Mouse (Mus musculus) myocyte (in vitro differentiated cells): ENCODE measurements at regions not wholly inside any gene's neighbourhood (a gene's known extent, or its start where the extent isn't known, plus 50 kb on each side); places are given as distances from the start of the nearest gene placed in this dataset.

Experiments
- E2F4 ChIP-seq: IDR thresholded peaks from one replicate; pipeline ENCODE4 v1.6.1; 2011; ENCODE audit warnings: mild to moderate bottlenecking, control low read depth, moderate library complexity; ENCODE audit not compliant: insufficient read depth
- MAX ChIP-seq: IDR thresholded peaks from one replicate; pipeline ENCODE4 v1.6.1; 2011; ENCODE audit warnings: low read depth, mild to moderate bottlenecking, control low read depth
- MYOD1 ChIP-seq, 3 experiments: IDR thresholded peaks; one replicate each; pipeline ENCODE4 v1.6.1; 2011; ENCODE audit warnings: control low read depth in 2 of 3, low read depth in 2 of 3, mild to moderate bottlenecking in 2 of 3, moderate library complexity in 1 of 3; ENCODE audit not compliant: insufficient read length in 2 of 3, control insufficient read depth in 1 of 3
- MYOG ChIP-seq, 3 experiments: IDR thresholded peaks; one replicate each; pipeline ENCODE4 v1.6.1; 2011; ENCODE audit warnings: control low read depth in 2 of 3, low read depth in 2 of 3, mild to moderate bottlenecking in 2 of 3; ENCODE audit not compliant: insufficient read length in 2 of 3, control insufficient read depth in 1 of 3, insufficient read depth in 1 of 3
- POLR2A ChIP-seq: IDR thresholded peaks from one replicate; pipeline ENCODE4 v1.6.1; 2011; ENCODE audit warnings: low read depth, mild to moderate bottlenecking, control low read depth, moderate library complexity; ENCODE audit not compliant: insufficient read length
- POLR2AphosphoS2 ChIP-seq: IDR thresholded peaks from one replicate; pipeline ENCODE4 v1.6.1; 2011; ENCODE audit warnings: low read depth, control low read depth; ENCODE audit not compliant: insufficient read length
- REST ChIP-seq: IDR thresholded peaks from one replicate; pipeline ENCODE4 v1.6.1; 2011; ENCODE audit warnings: mild to moderate bottlenecking, control low read depth, moderate library complexity; ENCODE audit not compliant: insufficient read depth, insufficient read length
- SRF ChIP-seq: IDR thresholded peaks from one replicate; pipeline ENCODE4 v1.6.1; 2011; ENCODE audit warnings: low read depth; ENCODE audit not compliant: control insufficient read depth, insufficient read length
- TCF12 ChIP-seq: IDR thresholded peaks from one replicate; pipeline ENCODE4 v1.6.1; 2011; ENCODE audit warnings: mild to moderate bottlenecking, control low read depth; ENCODE audit not compliant: poor library complexity, insufficient read depth, severe bottlenecking
- USF1 ChIP-seq: IDR thresholded peaks from one replicate; pipeline ENCODE4 v1.6.1; 2011; ENCODE audit warnings: low read depth, mild to moderate bottlenecking, control low read depth, moderate library complexity

DNA sequence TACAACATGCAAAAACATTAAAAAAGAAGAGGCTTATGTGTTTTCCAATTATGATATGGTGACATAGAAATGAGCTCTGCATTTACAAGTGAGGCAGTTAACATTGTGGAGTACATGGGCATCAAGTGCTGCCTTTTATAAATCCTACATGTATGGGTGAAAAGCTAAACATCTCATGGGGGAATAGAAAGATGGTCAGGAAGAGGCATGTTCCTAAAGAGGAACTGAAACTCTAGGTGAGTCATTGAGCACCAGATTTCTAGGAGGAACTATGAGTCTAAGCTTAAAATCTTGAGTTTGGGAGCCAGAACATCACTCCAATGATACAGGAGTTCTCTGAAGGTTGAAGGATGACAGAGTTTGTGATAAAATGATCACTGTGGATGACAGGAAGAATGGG lies 1010.2 kb downstream of the Slitrk1 start:
- TF ChIP-seq POLR2A, result no peak
- no peak for TF ChIP-seq REST
- no peak for TF ChIP-seq USF1
- TF ChIP-seq POLR2AphosphoS2, result no peak
- TF ChIP-seq E2F4, result no peak
- no peak for TF ChIP-seq SRF
- TF ChIP-seq MYOD1 (IDR thresholded peaks at IDR 0.05; ENCODE audit: control insufficient read depth in 1 of 3, insufficient read length in 2 of 3, low read depth in 2 of 3), result no peak
- no peak for TF ChIP-seq MAX
- TF ChIP-seq MYOG (IDR thresholded peaks at IDR 0.05; ENCODE audit: control insufficient read depth in 1 of 3, insufficient read depth in 1 of 3, insufficient read length in 2 of 3, low read depth in 2 of 3), result no peak
- TF ChIP-seq TCF12, result no peak
